Mouse (Mus musculus): ENCODE results near the gene Gtpbp3. TPM values are rescaled to one million over a fixed set of nuclear protein-coding genes. Genes with fewer than 3 reads are reported as not detected.

Gtpbp3 gene
- polyA plus RNA-seq, 1 experiment from 2014 or later, result 4.8 TPM

DNA sequence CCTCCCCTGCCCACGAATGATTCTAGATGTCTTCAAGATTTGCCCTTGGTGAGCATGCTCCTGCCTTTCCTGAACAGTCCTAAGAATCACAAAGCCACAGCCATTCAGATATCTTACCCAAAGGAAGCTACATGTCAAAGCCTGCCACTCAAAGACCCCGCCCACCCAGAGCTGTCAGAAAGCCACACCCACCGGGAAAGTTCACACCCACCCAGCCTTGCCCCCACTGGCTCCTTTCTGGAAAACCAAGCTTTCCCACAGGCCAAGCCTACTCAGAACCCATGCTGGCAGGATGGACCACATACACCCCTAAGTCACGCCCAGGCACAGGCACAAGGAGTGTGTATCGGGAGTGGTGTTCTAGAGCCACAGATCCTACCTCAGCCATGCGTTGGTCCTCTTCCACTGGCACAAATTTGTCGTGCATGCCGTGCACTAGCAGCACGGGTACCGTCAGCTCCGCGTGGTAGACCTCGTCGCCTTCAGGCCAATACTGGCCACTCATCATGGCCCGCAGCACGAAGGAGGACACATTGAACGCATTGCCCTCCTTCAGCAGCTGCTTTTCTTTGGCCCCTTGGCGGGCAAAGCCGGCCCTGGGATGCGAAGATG, 30.1 kb upstream of the Gtpbp3 start:
- WGBS (ENCODE audit: insufficient replicate concordance), result 72% methylated on average over 20 of the region's 20 CpGs
- Histone ChIP-seq H3K4me2 (no peak overlapping the region), H3K27me3 (ENCODE audit: control insufficient read depth, insufficient read depth, low read length) (peaks cover 18% of the 10 kb centered on the region), H3K27ac (ENCODE audit: low read depth, low read length) (no peak overlapping the region), H3K4me3 (ENCODE audit: low read depth, low read length) (no peak overlapping the region), H3K36me3 (ENCODE audit: control insufficient read depth, insufficient read depth, low read length) (peaks cover 7% of the 10 kb centered on the region), H3K4me1 (ENCODE audit: control insufficient read depth, insufficient read depth, low read length) (peaks cover 3% of the 10 kb centered on the region; the same call in 1 of the 2 replicates), H3K9ac (ENCODE audit: low read depth, low read length) (no peak overlapping the region), H3K9me3 (replicated peaks; ENCODE audit: control insufficient read depth, low read length) (no peaks in the 10 kb centered on the region)
- no peak for ATAC-seq (replicated peaks; ENCODE audit: insufficient number of reproducible peaks, low FRiP score, low TSS enrichment)

GRCm38 (mm10) chr8:71460716-71461115, 27.2 kb upstream of the Gtpbp3 start:
- no peaks in the 10 kb centered on the region for H3K9me3 ChIP-seq (replicated peaks; ENCODE audit: control insufficient read depth, low read length)
- H3K9ac ChIP-seq (ENCODE audit: low read depth, low read length), result no peak overlapping the region
- no peak for ATAC-seq (replicated peaks; ENCODE audit: insufficient number of reproducible peaks, low FRiP score, low TSS enrichment)
- H3K36me3 ChIP-seq (ENCODE audit: control insufficient read depth, insufficient read depth, low read length), result peaks cover 7% of the 10 kb centered on the region
- no peak overlapping the region for H3K27ac ChIP-seq (ENCODE audit: low read depth, low read length)
- peaks cover 19% of the 10 kb centered on the region for H3K27me3 ChIP-seq (ENCODE audit: control insufficient read depth, insufficient read depth, low read length)
- H3K4me1 ChIP-seq (ENCODE audit: control insufficient read depth, insufficient read depth, low read length), result peaks cover 14% of the 10 kb centered on the region
- WGBS (ENCODE audit: insufficient replicate concordance), result 87% methylated on average over 6 of the region's 6 CpGs
- H3K4me2 ChIP-seq, result no peak overlapping the region
- H3K4me3 ChIP-seq (ENCODE audit: low read depth, low read length), result no peak overlapping the region

GRCm38 (mm10) chr8:71461152-71461840, 26.6 kb upstream of the Gtpbp3 start:
- no peak overlapping the region for H3K4me3 ChIP-seq (ENCODE audit: low read depth, low read length)
- peaks cover 19% of the 10 kb centered on the region for H3K27me3 ChIP-seq (ENCODE audit: control insufficient read depth, insufficient read depth, low read length)
- H3K9ac ChIP-seq (ENCODE audit: low read depth, low read length), result no peak overlapping the region
- no peak overlapping the region for H3K27ac ChIP-seq (ENCODE audit: low read depth, low read length)
- peaks cover 7% of the 10 kb centered on the region for H3K36me3 ChIP-seq (ENCODE audit: control insufficient read depth, insufficient read depth, low read length)
- WGBS (ENCODE audit: insufficient replicate concordance), result 58% methylated on average over 47 of the region's 47 CpGs
- peaks cover 16% of the 10 kb centered on the region for H3K4me1 ChIP-seq (ENCODE audit: control insufficient read depth, insufficient read depth, low read length)
- no peak for ATAC-seq (replicated peaks; ENCODE audit: insufficient number of reproducible peaks, low FRiP score, low TSS enrichment)
- no peak overlapping the region for H3K4me2 ChIP-seq
- no peaks in the 10 kb centered on the region for H3K9me3 ChIP-seq (replicated peaks; ENCODE audit: control insufficient read depth, low read length)

DNA sequence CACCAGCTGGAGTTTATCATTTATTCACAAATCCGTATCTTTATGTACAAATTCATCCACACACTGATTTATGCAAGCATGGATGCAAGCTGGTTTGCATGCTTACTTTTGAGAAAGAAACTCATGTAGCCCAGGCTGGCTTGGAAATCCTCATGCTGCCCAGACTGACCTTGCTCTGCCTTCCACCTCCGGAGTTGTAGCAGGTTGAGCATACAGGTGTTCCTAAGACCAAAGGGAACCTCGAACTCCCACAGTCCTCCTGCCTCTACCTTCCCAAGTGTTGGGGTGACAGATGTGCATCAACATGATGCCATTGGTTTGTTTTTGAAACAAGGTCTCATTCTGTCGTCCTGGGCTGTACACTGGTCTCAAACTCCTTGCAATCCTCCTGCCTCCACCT, 25.7 kb upstream of the Gtpbp3 start:
- no peak overlapping the region for H3K4me3 ChIP-seq (ENCODE audit: low read depth, low read length)

GRCm38 (mm10) chr8:71462786-71463185, 25.1 kb upstream of the Gtpbp3 start:
- Histone ChIP-seq H3K9me3 (replicated peaks; ENCODE audit: control insufficient read depth, low read length) (no peaks in the 10 kb centered on the region), H3K27ac (ENCODE audit: low read depth, low read length) (no peak overlapping the region), H3K27me3 (ENCODE audit: control insufficient read depth, insufficient read depth, low read length) (peaks cover 19% of the 10 kb centered on the region), H3K9ac (ENCODE audit: low read depth, low read length) (peak overlapping the region; percentile 81), H3K4me2 (peak overlapping the region; percentile 90), H3K4me1 (ENCODE audit: control insufficient read depth, insufficient read depth, low read length) (peaks cover 16% of the 10 kb centered on the region), H3K36me3 (ENCODE audit: control insufficient read depth, insufficient read depth, low read length) (peaks cover 7% of the 10 kb centered on the region), H3K4me3 (ENCODE audit: low read depth, low read length) (peak overlapping the region; percentile 83)
- no peak for ATAC-seq (replicated peaks; ENCODE audit: insufficient number of reproducible peaks, low FRiP score, low TSS enrichment)
- WGBS (ENCODE audit: insufficient replicate concordance), result 7% methylated on average over 16 of the region's 16 CpGs

More for the DNA sequence above, 25.7 kb upstream of the Gtpbp3 start:
- 0 out of 2 replicates have a peak overlapping the region, but pooled peaks have one; percentile 81 for H3K9ac ChIP-seq (ENCODE audit: low read depth, low read length)
- peaks cover 7% of the 10 kb centered on the region for H3K36me3 ChIP-seq (ENCODE audit: control insufficient read depth, insufficient read depth, low read length)
- peaks cover 16% of the 10 kb centered on the region for H3K4me1 ChIP-seq (ENCODE audit: control insufficient read depth, insufficient read depth, low read length)
- WGBS (ENCODE audit: insufficient replicate concordance), result 62% methylated on average over 4 of the region's 4 CpGs
- H3K9me3 ChIP-seq (replicated peaks; ENCODE audit: control insufficient read depth, low read length), result no peaks in the 10 kb centered on the region
- peaks cover 19% of the 10 kb centered on the region for H3K27me3 ChIP-seq (ENCODE audit: control insufficient read depth, insufficient read depth, low read length)
- H3K27ac ChIP-seq (ENCODE audit: low read depth, low read length), result no peak overlapping the region
- H3K4me2 ChIP-seq, result peak overlapping the region; percentile 90
- no peak for ATAC-seq (replicated peaks; ENCODE audit: insufficient number of reproducible peaks, low FRiP score, low TSS enrichment)

GRCm38 (mm10) chr8:71463188-71464033, 24.5 kb upstream of the Gtpbp3 start, which contains the start of gene Abhd8:
Gene Abhd8, minus strand, starts transcription at chr8:71463655.
- peak within 1 kb of the TSS; percentile 81 for H3K9ac ChIP-seq (ENCODE audit: low read depth, low read length)
- H3K4me2 ChIP-seq, result peak within 1 kb of the TSS; percentile 90
- H3K4me3 ChIP-seq (ENCODE audit: low read depth, low read length), result peak within 1 kb of the TSS; percentile 83
- WGBS (ENCODE audit: insufficient replicate concordance), result under 1% methylated on average over 55 of the region's 55 CpGs
- H3K36me3 ChIP-seq (ENCODE audit: control insufficient read depth, insufficient read depth, low read length), result peaks cover 7% of the 10 kb centered on the region
- peak; percentile 79 for ATAC-seq (replicated peaks; ENCODE audit: insufficient number of reproducible peaks, low FRiP score, low TSS enrichment)
- peak within 1 kb of the TSS; percentile 80 for H3K27ac ChIP-seq (ENCODE audit: low read depth, low read length)
- peaks cover 16% of the 10 kb centered on the region for H3K4me1 ChIP-seq (ENCODE audit: control insufficient read depth, insufficient read depth, low read length)
- H3K9me3 ChIP-seq (replicated peaks; ENCODE audit: control insufficient read depth, low read length), result no peaks in the 10 kb centered on the region
- peaks cover 18% of the 10 kb centered on the region for H3K27me3 ChIP-seq (ENCODE audit: control insufficient read depth, insufficient read depth, low read length)

DNA sequence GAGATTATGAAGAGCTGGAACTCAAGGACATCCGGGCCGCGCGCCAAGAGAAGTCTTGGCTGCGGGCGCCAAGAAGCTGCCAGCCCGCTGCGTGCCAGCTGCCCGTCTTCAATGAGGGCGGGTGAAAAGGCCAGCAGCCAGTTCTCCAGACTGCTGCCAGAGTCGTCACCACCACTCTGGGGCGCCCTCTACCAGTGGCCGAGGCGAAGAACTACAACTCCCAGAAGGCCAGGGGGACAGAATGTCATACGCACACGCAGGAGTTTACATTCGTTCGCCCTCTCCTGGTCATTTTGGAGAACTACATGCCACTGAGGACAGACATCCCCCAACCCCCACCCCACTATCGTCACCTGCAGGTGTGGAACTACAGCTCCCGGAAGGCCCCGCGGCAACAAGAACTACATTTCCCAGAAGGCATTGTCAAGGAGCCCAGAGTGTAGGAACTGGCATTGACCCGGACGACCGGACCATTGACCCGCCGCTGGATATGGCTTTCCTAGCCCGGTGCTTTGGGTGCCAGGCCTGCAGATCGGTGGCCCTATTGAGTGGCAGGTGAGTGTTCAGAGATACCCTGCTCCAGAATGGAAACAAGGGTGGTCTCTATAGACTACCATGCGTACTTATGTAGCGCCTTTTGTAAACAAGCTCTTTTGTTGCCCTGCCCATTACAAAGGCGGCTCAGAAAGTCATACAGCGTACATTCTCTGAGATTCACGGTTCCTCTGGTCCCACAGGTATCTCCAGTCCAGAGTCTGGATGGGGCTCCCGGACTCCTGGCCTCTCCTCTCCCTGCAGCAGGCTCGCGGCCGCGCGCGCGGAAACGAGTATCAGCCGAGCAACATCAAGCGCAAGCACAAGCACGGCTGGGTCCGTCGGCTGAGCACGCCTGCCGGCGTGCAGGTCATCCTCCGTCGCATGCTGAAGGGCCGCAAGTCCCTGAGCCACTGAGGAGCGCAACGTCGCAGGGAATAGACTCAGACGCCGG, 23.1 kb upstream of the Gtpbp3 start, which contains the start of gene Mrpl34:
Gene Mrpl34 (plus strand): TSS at position 447 of the 988 bp plus-strand sequence.
- no peaks in the 10 kb centered on the region for H3K9me3 ChIP-seq (replicated peaks; ENCODE audit: control insufficient read depth, low read length)
- peak within 1 kb of the TSS; percentile 80 for H3K27ac ChIP-seq (ENCODE audit: low read depth, low read length)
- H3K27me3 ChIP-seq (ENCODE audit: control insufficient read depth, insufficient read depth, low read length), result peaks cover 17% of the 10 kb centered on the region
- peaks cover 7% of the 10 kb centered on the region for H3K36me3 ChIP-seq (ENCODE audit: control insufficient read depth, insufficient read depth, low read length)
- peak within 1 kb of the TSS; percentile 83 for H3K4me3 ChIP-seq (ENCODE audit: low read depth, low read length)
- ATAC-seq (replicated peaks; ENCODE audit: insufficient number of reproducible peaks, low FRiP score, low TSS enrichment), result peak; percentile 80
- H3K4me2 ChIP-seq, result peak within 1 kb of the TSS; percentile 90
- WGBS (ENCODE audit: insufficient replicate concordance), result under 1% methylated on average over 59 of the region's 59 CpGs
- peak within 1 kb of the TSS; percentile 81 for H3K9ac ChIP-seq (ENCODE audit: low read depth, low read length)
- H3K4me1 ChIP-seq (ENCODE audit: control insufficient read depth, insufficient read depth, low read length), result peaks cover 17% of the 10 kb centered on the region
